Mouse (Mus musculus): ENCODE measurements around the gene Dnaaf1. TPM values are rescaled to one million over a fixed set of nuclear protein-coding genes. Genes with fewer than 3 reads are reported as not detected.
A peak's percentile ranks its signal among the peaks of the same experiment; 100 is the strongest.

Dnaaf1 gene
- polyA plus RNA-seq, 1 experiment from 2014 or later = 0.61 TPM

- Histone ChIP-seq H3K4me3 (peak overlapping the region; percentile 87), H3K4me2 (replicated peaks) (peak overlapping the region; percentile 95), H3K9ac (peak overlapping the region; percentile 90), H3K9me3 (replicated peaks) (no peaks in the 10 kb centered on the region), H3K27me3 (no peaks in the 10 kb centered on the region), H3K27ac (no peak overlapping the region), H3K4me1 (peaks cover 13% of the 10 kb centered on the region), H3K36me3 (peaks cover 12% of the 10 kb centered on the region)
- WGBS = 80% methylated on average over 9 of the region's 9 CpGs
- ATAC-seq (ENCODE audit: low FRiP score) = no peak
These were observed 17.9 kb upstream of the Dnaaf1 start for GRCm38 (mm10) chr8:119557132-119557531.

GRCm38 (mm10) chr8:119557821-119558602 lies 17.0 kb upstream of the Dnaaf1 start:
- Histone ChIP-seq H3K36me3 (peaks cover 21% of the 10 kb centered on the region), H3K27me3 (no peaks in the 10 kb centered on the region), H3K9me3 (replicated peaks) (no peaks in the 10 kb centered on the region), H3K27ac (peak overlapping the region; percentile 93), H3K4me3 (peak overlapping the region; percentile 87), H3K4me1 (peaks cover 13% of the 10 kb centered on the region), H3K4me2 (replicated peaks) (peak overlapping the region; percentile 95), H3K9ac (peak overlapping the region; percentile 90)
- ATAC-seq (ENCODE audit: low FRiP score) = peak; percentile 89
- WGBS = 1% methylated on average over 55 of the region's 55 CpGs

GRCm38 (mm10) chr8:119558603-119559401 lies 16.2 kb upstream of the Dnaaf1 start, which contains the start of gene Mbtps1:
Gene Mbtps1 (minus strand): TSS chr8:119558735.
- peak within 1 kb of the TSS; percentile 87 for H3K4me3 ChIP-seq
- peak within 1 kb of the TSS; percentile 93 for H3K27ac ChIP-seq
- H3K36me3 ChIP-seq = peaks cover 28% of the 10 kb centered on the region
- ATAC-seq (ENCODE audit: low FRiP score) = peak; percentile 95
- H3K27me3 ChIP-seq = no peaks in the 10 kb centered on the region
- WGBS = 7% methylated on average over 61 of the region's 63 CpGs
- H3K9ac ChIP-seq = peak within 1 kb of the TSS; percentile 90
- H3K4me2 ChIP-seq (replicated peaks) = peak within 1 kb of the TSS; percentile 95
- H3K4me1 ChIP-seq = peaks cover 13% of the 10 kb centered on the region
- no peaks in the 10 kb centered on the region for H3K9me3 ChIP-seq (replicated peaks)

GRCm38 (mm10) chr8:119559402-119559720 lies 15.7 kb upstream of the Dnaaf1 start:
- no peaks in the 10 kb centered on the region for H3K27me3 ChIP-seq
- H3K4me1 ChIP-seq = peaks cover 13% of the 10 kb centered on the region
- H3K9ac ChIP-seq = no peak overlapping the region
- H3K4me3 ChIP-seq = no peak overlapping the region
- H3K4me2 ChIP-seq (replicated peaks) = peak overlapping the region; percentile 60
- peaks cover 34% of the 10 kb centered on the region for H3K36me3 ChIP-seq
- peak overlapping the region; percentile 93; the same call in 1 of the 2 replicates for H3K27ac ChIP-seq
- WGBS = 94% methylated on average over 6 of the region's 6 CpGs
- H3K9me3 ChIP-seq (replicated peaks) = no peaks in the 10 kb centered on the region
- 0 out of 2 replicates have a peak, but pooled peaks have one; percentile 1 for ATAC-seq (ENCODE audit: low FRiP score)

- no peaks in the 10 kb centered on the region for H3K27me3 ChIP-seq
- peaks cover 62% of the 10 kb centered on the region for H3K36me3 ChIP-seq
- H3K4me1 ChIP-seq = no peaks in the 10 kb centered on the region
- no peaks in the 10 kb centered on the region for H3K9me3 ChIP-seq (replicated peaks)
- no peak for ATAC-seq (ENCODE audit: low FRiP score)
- no peak overlapping the region for H3K4me3 ChIP-seq
- no peak overlapping the region for H3K9ac ChIP-seq
- 93% methylated on average over 14 of the region's 14 CpGs for WGBS
- no peak overlapping the region for H3K27ac ChIP-seq
- no peak overlapping the region for H3K4me2 ChIP-seq (replicated peaks)
These were observed 11.2 kb upstream of the Dnaaf1 start for GRCm38 (mm10) chr8:119563849-119564251.

GRCm38 (mm10) chr8:119566367-119566766 lies 8.7 kb upstream of the Dnaaf1 start:
- ATAC-seq (ENCODE audit: low FRiP score) = no peak
- Histone ChIP-seq H3K36me3 (peaks cover 56% of the 10 kb centered on the region), H3K9ac (no peak overlapping the region), H3K4me3 (no peak overlapping the region), H3K4me1 (no peaks in the 10 kb centered on the region), H3K27ac (no peak overlapping the region), H3K9me3 (replicated peaks) (no peaks in the 10 kb centered on the region), H3K4me2 (replicated peaks) (no peak overlapping the region), H3K27me3 (no peaks in the 10 kb centered on the region)
- 84% methylated on average over 11 of the region's 11 CpGs for WGBS

GRCm38 (mm10) chr8:119568251-119568650 lies 6.8 kb upstream of the Dnaaf1 start:
- Histone ChIP-seq H3K4me1 (peaks cover 2% of the 10 kb centered on the region; the same call in 1 of the 2 replicates), H3K27me3 (no peaks in the 10 kb centered on the region), H3K27ac (no peak overlapping the region), H3K4me3 (no peak overlapping the region), H3K9me3 (replicated peaks) (no peaks in the 10 kb centered on the region), H3K4me2 (replicated peaks) (no peak overlapping the region), H3K9ac (no peak overlapping the region), H3K36me3 (peaks cover 39% of the 10 kb centered on the region)
- no peak for ATAC-seq (ENCODE audit: low FRiP score)
- WGBS = 93% methylated on average over 9 of the region's 9 CpGs

- Histone ChIP-seq H3K4me1 (peaks cover 9% of the 10 kb centered on the region), H3K9me3 (replicated peaks) (no peaks in the 10 kb centered on the region), H3K4me3 (no peak overlapping the region), H3K36me3 (peaks cover 32% of the 10 kb centered on the region), H3K4me2 (replicated peaks) (no peak overlapping the region), H3K9ac (no peak overlapping the region), H3K27ac (no peak overlapping the region), H3K27me3 (no peaks in the 10 kb centered on the region)
- ATAC-seq (ENCODE audit: low FRiP score) = no peak
- WGBS = 68% methylated on average over 7 of the region's 7 CpGs
These were observed 6.1 kb upstream of the Dnaaf1 start for GRCm38 (mm10) chr8:119568951-119569350.

- Histone ChIP-seq H3K36me3 (peaks cover 25% of the 10 kb centered on the region), H3K4me3 (no peak overlapping the region), H3K27ac (no peak overlapping the region), H3K4me1 (peaks cover 11% of the 10 kb centered on the region), H3K9me3 (replicated peaks) (no peaks in the 10 kb centered on the region), H3K4me2 (replicated peaks) (no peak overlapping the region), H3K27me3 (no peaks in the 10 kb centered on the region), H3K9ac (no peak overlapping the region)
- ATAC-seq (ENCODE audit: low FRiP score) = no peak
- 38% methylated on average over 4 of the region's 4 CpGs for WGBS
These were observed 5.2 kb upstream of the Dnaaf1 start for GRCm38 (mm10) chr8:119569881-119570280.

GRCm38 (mm10) chr8:119571135-119571534 lies 3.9 kb upstream of the Dnaaf1 start:
- Histone ChIP-seq H3K36me3 (peaks cover 12% of the 10 kb centered on the region), H3K27me3 (peaks cover 7% of the 10 kb centered on the region), H3K4me1 (peaks cover 14% of the 10 kb centered on the region), H3K4me2 (replicated peaks) (no peak overlapping the region), H3K4me3 (no peak overlapping the region), H3K9ac (no peak overlapping the region), H3K27ac (no peak overlapping the region), H3K9me3 (replicated peaks) (no peaks in the 10 kb centered on the region)
- WGBS = 88% methylated on average over 6 of the region's 6 CpGs
- no peak for ATAC-seq (ENCODE audit: low FRiP score)

- Histone ChIP-seq H3K9ac (no peak overlapping the region), H3K4me3 (no peak overlapping the region)
- ATAC-seq (ENCODE audit: low FRiP score) = no peak
These were observed 2.6 kb upstream of the Dnaaf1 start for GRCm38 (mm10) chr8:119572411-119572810.

GRCm38 (mm10) chr8:119575366-119575726 lies 311 bp downstream of the Dnaaf1 start:
- peak overlapping the region; percentile 94 for H3K4me2 ChIP-seq (replicated peaks)
- H3K4me1 ChIP-seq = peaks cover 14% of the 10 kb centered on the region
- peak overlapping the region; percentile 86 for H3K4me3 ChIP-seq
- H3K9me3 ChIP-seq (replicated peaks) = no peaks in the 10 kb centered on the region
- ATAC-seq (ENCODE audit: low FRiP score) = no peak; the same call in 1 of the 2 replicates
- 3% methylated on average over 16 of the region's 16 CpGs for WGBS
- peak overlapping the region; percentile 90 for H3K9ac ChIP-seq
- no peak overlapping the region for H3K27ac ChIP-seq
- peaks cover 37% of the 10 kb centered on the region for H3K27me3 ChIP-seq
- H3K36me3 ChIP-seq = no peaks in the 10 kb centered on the region

More at GRCm38 (mm10) chr8:119572411-119572810, 2.6 kb upstream of the Dnaaf1 start:
- Histone ChIP-seq H3K27me3 (peaks cover 17% of the 10 kb centered on the region), H3K36me3 (peaks cover 5% of the 10 kb centered on the region; the same call in 1 of the 2 replicates), H3K27ac (no peak overlapping the region), H3K4me1 (peaks cover 14% of the 10 kb centered on the region), H3K9me3 (replicated peaks) (no peaks in the 10 kb centered on the region), H3K4me2 (replicated peaks) (no peak overlapping the region)
- 95% methylated on average over 4 of the region's 4 CpGs for WGBS
